Comparison of ENCODE assay signal across 8 mouse cellular contexts in genomic region chr12:80108896-80109668, GRCm38 (mm10). TPM values are rescaled to one million over a fixed set of nuclear protein-coding genes. Genes with fewer than 3 reads are reported as not detected.
DNase-seq lines count a peak whose midpoint lies in the region; ATAC-seq lines count a peak whose summit lies in the region.
"Not testable (repeated sequence)": the region's sequence is repeated elsewhere in the genome, so short reads cannot be mapped to it uniquely, and the experiment has no call there.

No protein-coding gene starts in this region.

- ATAC-seq in hindbrain, embryonic 16.5 days: peak; percentile 48

- peak overlapping the region; percentile 74 for H3K4me3 ChIP-seq in hindbrain, embryonic 16.5 days (ENCODE audit: low read length)

- H3K9me3 ChIP-seq in hindbrain, embryonic 16.5 days (ENCODE audit: control insufficient read depth, low read length): not testable (repeated sequence)

- H3K4me1 ChIP-seq in hindbrain, embryonic 16.5 days (ENCODE audit: control insufficient read depth, insufficient read depth, low read depth, low read length): not testable (repeated sequence)

- intact Hi-C loops in gastrocnemius, postnatal 14 days (cut with DNase I; ENCODE audit: low total_unique reads): not testable (repeated sequence)
- intact Hi-C loops in left cerebral cortex, postnatal 10 days (cut with DNase I): loop anchor here (10.0 kb wide), 3 partner anchors 114 to 354 kb away; no protein-coding TSS in a partner anchor

- peak overlapping the region; percentile 77 for H3K9ac ChIP-seq in hindbrain, embryonic 16.5 days (ENCODE audit: low read depth, low read length)

- H3K36me3 ChIP-seq in hindbrain, embryonic 16.5 days (ENCODE audit: control insufficient read depth, insufficient read depth, low read length): not testable (repeated sequence)

- H3K27ac ChIP-seq in hindbrain, embryonic 16.5 days (ENCODE audit: low read depth, low read length): peak overlapping the region; percentile 85

- H3K27me3 ChIP-seq in hindbrain, embryonic 16.5 days (replicated peaks; ENCODE audit: control insufficient read depth, insufficient read depth, low read length): not testable (repeated sequence)

- DNase-seq in MN1 (ENCODE audit: low spot score): peak; percentile 81
- peak; percentile 72 to 88 for DNase-seq in cerebellum, postnatal 25 days
- peak; percentile 87 for DNase-seq in gastrocnemius, postnatal 14 days
- DNase-seq in left cerebral cortex, postnatal 10 days (ENCODE audit: extremely low spot score in 1 of 2, low spot score in 2 of 2): peak; percentile 68 to 90
- DNase-seq in lung, postnatal 4 days: peak; percentile 84 to 88
- peak; percentile 82 for DNase-seq in retina, postnatal 7 days (ENCODE audit: low read depth, low spot score)
- DNase-seq in thymus, postnatal 36 days: peak; percentile 82 to 83

- H3K4me2 ChIP-seq in hindbrain, embryonic 16.5 days (ENCODE audit: low read length): peak overlapping the region; percentile 87

- WGBS in hindbrain, embryonic 16.5 days: 6% methylated on average over 11 of the region's 11 CpGs

RNA-seq across cellular contexts. Expression of gene Zfp36l1, which starts 3.7 kb away (rescaled TPM):
- 10 to 100 TPM; 42.4 to 53.9 TPM for total RNA-seq in gastrocnemius, postnatal 14 days (2021)
- polyA plus RNA-seq in hindbrain, embryonic 16.5 days (2015; fragmentation: Nextera tagmentation; extraction: Ambion mirVana): 38.0 and 50.8 TPM in 2 replicates
- total RNA-seq in left cerebral cortex, postnatal 10 days (2021): 10 to 100 TPM; 36.4 to 46.9 TPM

Comparison
In these comparisons a context has a peak if more than half of its experiments do, and no peak if none do; other contexts are left out.
1. Peak in every context shown above with its lines: DNase-seq, ATAC-seq, H3K4me3 ChIP-seq and H3K27ac ChIP-seq.